Mouse (Mus musculus) activated CD4-positive, CD25-positive, alpha-beta regulatory T cell, adult 9 weeks (primary cell): Measurements from ENCODE around the gene Fbxw14. TPM values are rescaled to one million over a fixed set of nuclear protein-coding genes. Genes with fewer than 3 reads are reported as not detected.

ENCODE experiments used
- polyA plus RNA-seq: library from polyadenylated mRNA; unstranded; fragments of 100-300 nt; shearing (Covaris generic); gene quantifications from one replicate; pipeline ENCODE4 v1.2.1, GENCODE M21; 2017

Gene Fbxw14
- polyA plus RNA-seq = not detected

DNA sequence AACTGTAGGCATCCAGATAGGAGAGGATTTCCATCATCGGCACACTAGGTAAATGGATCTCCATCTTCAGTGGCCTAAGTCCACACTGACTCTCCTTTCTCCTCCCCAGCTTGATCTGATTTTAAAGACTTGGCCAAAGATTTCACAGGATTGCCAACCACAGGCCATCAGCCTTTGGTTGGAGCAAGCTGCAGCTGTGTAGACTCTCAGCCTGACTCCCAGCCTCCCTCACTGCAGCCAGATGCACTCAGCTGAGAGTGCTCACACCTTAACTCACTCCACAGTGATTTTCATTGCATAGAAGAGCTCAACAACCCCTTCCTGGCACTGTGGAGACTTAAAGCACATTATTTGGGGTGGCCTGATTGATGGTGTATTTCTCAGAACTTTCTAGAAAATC lies at the start of gene Fbxw14:
Gene Fbxw14, minus strand, starts transcription at position 101 of the 400 bp plus-strand sequence.

GRCm38 (mm10) chr9:109234654-109235053 lies 52.8 kb downstream of the Fbxw14 start, which contains the start of gene Fbxw20:
TSS of gene Fbxw20 (minus strand) at chr9:109234754.

Other genes starting within 250 kb of the Fbxw14 start
- gene Shisa5, start 249.1 kb downstream of the Fbxw14 start, polyA plus RNA-seq = 4,784 TPM
- gene Trex1, start 227.9 kb downstream of the Fbxw14 start, polyA plus RNA-seq = 120 TPM
- 22.8 TPM for gene Atrip, start 213.6 kb downstream of the Fbxw14 start, polyA plus RNA-seq
- gene Ccdc51, start 205.2 kb downstream of the Fbxw14 start, polyA plus RNA-seq = 18.4 TPM
- 624 TPM for gene Tma7, start 205.1 kb downstream of the Fbxw14 start, polyA plus RNA-seq
- gene Plxnb1, start 192.3 kb downstream of the Fbxw14 start, polyA plus RNA-seq = 3.3 TPM
- not detected for gene Fbxw21, start 125.6 kb downstream of the Fbxw14 start, polyA plus RNA-seq
- not detected for gene Fbxw13, start 91.7 kb downstream of the Fbxw14 start, polyA plus RNA-seq
- not detected for gene Fbxw20, start 52.9 kb downstream of the Fbxw14 start, polyA plus RNA-seq
- not detected for gene Fbxw28, start 52.0 kb upstream of the Fbxw14 start, polyA plus RNA-seq
- not detected for gene Fbxw22, start 116.6 kb upstream of the Fbxw14 start, polyA plus RNA-seq
- gene Fbxw16, start 161.5 kb upstream of the Fbxw14 start, polyA plus RNA-seq = not detected
- not detected for gene Fbxw19, start 208.2 kb upstream of the Fbxw14 start, polyA plus RNA-seq